Mouse (Mus musculus) bone marrow, adult 2 months (tissue): Measurements from ENCODE around the gene Ncapd3. TPM values are rescaled to one million over a fixed set of nuclear protein-coding genes. Genes with fewer than 3 reads are reported as not detected.

Source experiments
- H3K27ac ChIP-seq: fragments of 200-500 bp; 2 replicates; pipeline ENCODE4 v1.5.1; 2012; ENCODE audit warnings: low read depth, mild to moderate bottlenecking, control low read depth, inconsistent platforms, low read length; ENCODE audit not compliant: control insufficient read depth, poor library complexity, insufficient read depth
- H3K4me1 ChIP-seq: fragments of 200-500 bp; 2 replicates; pipeline ENCODE4 v1.6.1; 2011; ENCODE audit warnings: low read length; ENCODE audit not compliant: control insufficient read depth, insufficient read depth
- H3K4me3 ChIP-seq: fragments of 200-500 bp; replicated peaks from 2 replicates; pipeline ENCODE3; 2011; ENCODE audit warnings: mild to moderate bottlenecking, low read depth, low read length, control low read depth; ENCODE audit not compliant: control insufficient read depth
- CTCF ChIP-seq: fragments of 200-500 bp; IDR thresholded peaks from 2 replicates; pipeline ENCODE4 v1.5.1; 2011; ENCODE audit warnings: low read length, control low read depth; ENCODE audit not compliant: control insufficient read depth, insufficient read depth
- POLR2A ChIP-seq: fragments of 200-500 bp; IDR thresholded peaks from 2 replicates; pipeline ENCODE4 v1.6.1; 2011; ENCODE audit warnings: low read depth, mild to moderate bottlenecking, control low read depth, low read length, borderline replicate concordance; ENCODE audit not compliant: control insufficient read depth
- WGBS: fragments of 180-500 bp; shearing (Covaris S2); methylation state at CpG from one replicate; pipeline ENCODE4 v1.1.7; 2018; 5-methylcytosine and 5-hydroxymethylcytosine counted together
- polyA plus RNA-seq: library from polyadenylated mRNA; stranded (reverse); fragments of >200 nt; gene quantifications from 2 replicates; pipeline ENCODE4 v1.2.4, GENCODE M21; 2011; ENCODE audit warnings: low replicate concordance; ENCODE audit not compliant: missing spikeins, insufficient read depth, insufficient read length

The Ncapd3 gene
- polyA plus RNA-seq, 1 experiment: 25.6 TPM

DNA sequence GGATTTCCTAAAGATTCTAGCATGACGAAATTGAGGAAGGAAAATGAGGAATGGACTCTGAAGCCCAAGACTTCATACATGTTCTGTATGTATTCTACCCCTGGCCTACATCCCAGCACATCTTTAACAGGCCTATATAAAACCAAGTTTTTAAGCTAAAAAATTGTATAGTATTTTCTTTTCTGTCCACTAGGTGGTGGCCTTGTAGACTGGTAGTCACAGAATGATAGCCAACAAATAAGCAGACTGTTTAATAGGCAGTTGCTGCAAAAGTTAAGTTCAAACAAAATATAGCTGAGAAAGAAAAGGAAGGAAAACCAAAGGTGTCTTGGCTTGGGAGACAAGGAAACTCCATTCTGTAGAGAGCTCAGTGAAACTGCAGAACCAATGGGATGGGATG lies 44.7 kb downstream of the Ncapd3 start:
- no peak overlapping the region for H3K27ac ChIP-seq
- WGBS: 67% methylated on average over 1 of the region's 1 CpGs
- H3K4me1 ChIP-seq: no peaks in the 10 kb centered on the region
- TF ChIP-seq POLR2A (no peak), CTCF (no peak)
- no peak overlapping the region for H3K4me3 ChIP-seq

DNA sequence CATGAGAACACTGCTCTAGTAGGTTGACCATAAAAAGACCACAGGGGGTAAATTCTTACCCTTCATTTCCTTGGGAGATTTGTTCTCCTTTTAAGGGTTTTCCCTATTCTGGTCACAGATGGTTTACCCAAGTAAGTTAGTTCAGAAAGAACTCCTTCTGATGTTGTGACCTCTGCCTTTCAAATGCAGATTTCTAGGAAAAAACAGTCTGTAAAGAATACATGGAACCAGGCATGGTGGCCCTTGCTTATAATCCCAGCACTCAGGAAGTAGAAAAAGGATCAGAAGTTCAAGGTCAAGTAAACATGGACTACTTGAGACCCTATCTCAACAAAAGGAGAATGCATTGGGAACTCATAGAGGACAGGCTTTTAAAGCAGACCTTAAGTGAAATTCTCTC lies 45.8 kb downstream of the Ncapd3 start:
- no peaks in the 10 kb centered on the region for H3K4me1 ChIP-seq
- H3K4me3 ChIP-seq: no peak overlapping the region
- TF ChIP-seq CTCF: no peak
- no peak for TF ChIP-seq POLR2A
- H3K27ac ChIP-seq: no peak overlapping the region

DNA sequence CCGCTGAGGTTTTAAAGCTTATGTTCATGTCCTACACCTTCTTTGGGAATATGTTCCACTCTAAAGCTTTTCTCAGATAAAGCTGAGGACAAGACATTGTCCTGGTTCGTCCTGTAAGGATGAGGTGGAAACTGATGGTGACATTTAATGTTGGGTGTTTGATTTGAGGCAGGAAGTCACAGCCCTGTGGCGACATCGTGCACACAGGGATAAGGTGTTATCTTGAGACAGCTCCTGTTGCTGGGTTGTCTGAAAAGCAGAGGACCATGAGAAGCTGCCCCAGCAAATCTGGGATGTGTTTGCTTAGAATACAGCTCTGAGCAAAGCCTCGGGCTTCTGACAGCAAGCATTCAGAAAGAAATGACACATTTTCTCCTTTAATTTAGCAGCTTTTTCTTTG lies 56.3 kb downstream of the Ncapd3 start:
- Histone ChIP-seq H3K4me1 (no peaks in the 10 kb centered on the region; the same call in 1 of the 2 replicates), H3K27ac (no peak overlapping the region), H3K4me3 (no peak overlapping the region)
- TF ChIP-seq CTCF (no peak), POLR2A (no peak)
- WGBS: 59% methylated on average over 5 of the region's 5 CpGs

DNA sequence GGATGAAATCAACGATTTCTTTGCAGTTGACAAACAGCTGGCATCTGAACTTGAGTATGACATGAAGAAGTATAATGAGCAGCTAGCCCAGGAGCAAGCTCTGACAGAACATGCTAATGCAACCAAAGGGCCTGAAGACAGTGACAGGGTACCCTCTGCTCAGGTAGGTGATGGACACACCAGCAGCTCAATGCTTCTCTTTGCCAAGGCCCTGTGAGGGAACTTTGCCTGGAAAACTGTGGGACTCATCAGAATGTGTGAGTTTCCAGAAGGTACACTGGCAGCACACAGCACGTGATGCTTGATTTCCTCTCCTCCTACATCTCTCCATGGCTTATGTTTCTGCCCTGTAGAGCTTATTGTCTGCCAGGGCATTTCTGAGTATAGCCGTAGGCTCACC lies 57.4 kb downstream of the Ncapd3 start:
- no peak for TF ChIP-seq POLR2A
- no peak for TF ChIP-seq CTCF
- H3K4me3 ChIP-seq: no peak overlapping the region
- H3K27ac ChIP-seq: no peak overlapping the region
- no peaks in the 10 kb centered on the region for H3K4me1 ChIP-seq
- WGBS: 76% methylated on average over 3 of the region's 3 CpGs

DNA sequence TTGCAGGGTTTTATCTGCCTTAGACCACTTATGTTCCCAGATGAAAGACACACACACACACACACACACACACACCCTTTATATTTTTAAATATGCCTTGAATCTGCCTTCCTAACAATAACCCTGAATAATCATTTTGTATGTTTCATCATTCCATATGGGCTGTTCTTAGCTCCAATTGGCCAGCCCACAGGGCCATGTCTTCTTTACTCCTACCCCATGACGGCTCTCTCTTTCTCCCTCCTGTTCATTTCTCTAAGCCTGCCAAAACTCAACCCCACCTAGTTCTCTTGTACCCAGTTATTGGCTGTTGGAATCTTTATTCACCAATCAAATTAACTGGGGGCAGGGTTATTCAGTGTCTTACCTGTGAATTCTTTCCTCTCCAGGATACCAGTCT lies 60.2 kb downstream of the Ncapd3 start:
- 97% methylated on average over 1 of the region's 1 CpGs for WGBS

DNA sequence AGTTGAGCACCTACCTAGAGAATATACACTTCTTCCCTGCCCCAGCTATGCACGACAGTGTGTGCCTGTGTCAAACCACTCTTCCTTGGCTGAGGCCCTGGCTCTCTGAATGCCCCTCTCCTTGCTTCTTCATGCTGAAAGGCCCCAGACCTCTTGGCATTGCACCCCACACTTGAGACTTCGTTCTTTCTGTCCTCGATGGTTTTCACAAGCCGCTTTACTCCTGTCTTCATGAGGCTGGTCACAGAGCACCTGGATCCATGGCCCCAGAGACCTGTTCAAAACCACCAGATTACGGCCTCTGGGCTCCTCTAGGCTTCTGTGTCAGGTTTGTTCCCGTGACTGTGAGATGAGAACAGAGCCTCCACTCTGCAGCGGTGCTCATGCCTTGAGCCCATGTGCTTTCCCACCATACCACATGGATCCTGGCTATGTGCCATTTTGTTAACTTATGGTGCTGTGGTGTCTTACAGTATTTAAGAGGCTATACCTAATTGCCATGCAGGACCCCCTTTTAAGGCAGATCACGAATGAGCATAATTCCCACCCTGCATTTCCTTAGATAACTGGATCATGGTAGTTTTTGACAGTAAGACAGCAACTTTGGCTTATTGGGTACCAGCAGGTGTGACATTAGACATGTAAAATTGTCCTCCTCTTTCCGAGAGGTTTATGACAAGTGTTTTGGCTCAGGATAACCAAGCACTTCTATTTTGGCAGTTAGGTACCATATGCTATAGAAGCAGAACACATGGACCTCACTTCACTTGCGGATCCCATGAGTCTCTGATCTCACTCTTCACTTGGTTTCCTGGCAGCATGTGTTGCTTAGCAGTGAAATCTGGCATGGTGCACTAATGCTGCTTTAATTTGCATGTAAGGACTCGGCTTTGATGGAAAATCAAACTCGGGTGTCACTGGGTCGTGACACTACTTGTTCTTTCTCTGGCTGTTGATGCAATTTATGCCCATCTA lies 61.1 kb downstream of the Ncapd3 start:
- H3K27ac ChIP-seq: no peak overlapping the region
- 93% methylated on average over 13 of the region's 13 CpGs for WGBS
- TF ChIP-seq CTCF: no peak
- no peak for TF ChIP-seq POLR2A
- H3K4me1 ChIP-seq: no peaks in the 10 kb centered on the region
- H3K4me3 ChIP-seq: no peak overlapping the region

More for the DNA sequence above, 60.2 kb downstream of the Ncapd3 start:
- Histone ChIP-seq H3K4me3 (no peak overlapping the region), H3K27ac (no peak overlapping the region), H3K4me1 (no peaks in the 10 kb centered on the region)
- TF ChIP-seq CTCF: no peak
- no peak for TF ChIP-seq POLR2A

DNA sequence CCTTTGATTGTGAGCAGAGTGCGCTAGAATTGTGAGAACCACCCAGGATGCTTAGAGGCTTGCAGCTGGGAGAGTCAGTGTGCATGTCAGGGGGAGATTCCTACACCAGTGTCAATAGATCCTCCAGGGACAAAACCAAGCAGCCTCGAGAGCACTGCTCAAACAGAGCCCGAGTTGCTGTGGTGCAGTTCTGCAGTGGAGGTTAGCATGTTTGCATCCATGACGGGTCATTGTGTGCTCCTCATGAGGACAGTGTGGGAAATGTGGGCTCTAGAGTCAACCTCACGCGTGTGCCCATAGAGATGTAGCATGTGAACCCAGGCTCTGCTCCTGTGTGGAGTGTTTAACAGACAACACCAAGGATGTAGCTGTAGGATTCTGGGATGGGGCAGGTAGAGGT lies 62.9 kb downstream of the Ncapd3 start:
- Histone ChIP-seq H3K4me3 (no peak overlapping the region), H3K27ac (no peak overlapping the region), H3K4me1 (no peaks in the 10 kb centered on the region)
- WGBS: 93% methylated on average over 6 of the region's 6 CpGs
- TF ChIP-seq CTCF (no peak), POLR2A (no peak)

DNA sequence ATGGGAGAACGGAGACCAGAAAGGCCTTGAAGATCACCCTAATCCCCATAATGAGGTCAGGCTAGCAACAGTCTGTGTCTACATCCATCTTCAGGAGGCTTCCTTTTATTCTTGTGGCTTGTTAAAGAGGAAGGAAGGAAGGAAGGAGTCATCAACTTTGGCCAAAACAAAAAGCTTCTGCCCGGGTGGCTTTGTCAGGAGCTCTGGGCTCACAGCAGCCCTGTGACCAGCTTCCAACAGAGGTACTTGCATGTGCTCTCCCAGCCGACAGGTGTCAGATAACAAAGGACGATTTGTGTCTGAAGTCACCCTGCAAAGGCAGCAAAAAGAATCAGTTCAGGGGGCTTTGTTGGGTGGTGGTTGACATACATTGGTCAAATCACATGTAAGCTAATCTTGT lies 68.1 kb downstream of the Ncapd3 start:
- Histone ChIP-seq H3K27ac (0 out of 2 replicates have a peak overlapping the region, but pooled peaks have one; percentile 1), H3K4me1 (peaks cover 2% of the 10 kb centered on the region), H3K4me3 (no peak overlapping the region)
- no peak for TF ChIP-seq CTCF
- no peak for TF ChIP-seq POLR2A
- WGBS: 31% methylated on average over 4 of the region's 4 CpGs

DNA sequence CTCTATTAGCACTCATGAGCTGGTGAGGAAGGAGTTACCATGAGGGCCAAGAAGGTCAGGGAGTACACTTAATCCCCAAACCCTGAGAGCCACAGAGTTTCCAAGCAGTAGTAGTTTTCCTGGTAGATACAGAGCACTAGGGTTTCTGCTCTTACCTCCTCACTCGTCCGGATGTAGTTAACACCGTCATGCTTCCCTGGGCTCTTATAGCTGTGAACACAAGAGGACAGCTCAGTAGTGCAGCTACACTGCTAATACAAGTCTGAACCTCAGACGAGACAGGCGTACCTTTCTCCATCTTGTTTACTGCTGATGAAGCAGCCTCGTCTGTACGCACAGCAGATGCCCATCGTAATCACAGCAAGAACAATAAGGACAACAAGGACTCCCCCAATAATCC lies 68.6 kb downstream of the Ncapd3 start:
- no peak overlapping the region for H3K27ac ChIP-seq
- H3K4me3 ChIP-seq: no peak overlapping the region
- WGBS: 91% methylated on average over 8 of the region's 8 CpGs
- H3K4me1 ChIP-seq: peaks cover 2% of the 10 kb centered on the region
- no peak for TF ChIP-seq POLR2A
- TF ChIP-seq CTCF: no peak

DNA sequence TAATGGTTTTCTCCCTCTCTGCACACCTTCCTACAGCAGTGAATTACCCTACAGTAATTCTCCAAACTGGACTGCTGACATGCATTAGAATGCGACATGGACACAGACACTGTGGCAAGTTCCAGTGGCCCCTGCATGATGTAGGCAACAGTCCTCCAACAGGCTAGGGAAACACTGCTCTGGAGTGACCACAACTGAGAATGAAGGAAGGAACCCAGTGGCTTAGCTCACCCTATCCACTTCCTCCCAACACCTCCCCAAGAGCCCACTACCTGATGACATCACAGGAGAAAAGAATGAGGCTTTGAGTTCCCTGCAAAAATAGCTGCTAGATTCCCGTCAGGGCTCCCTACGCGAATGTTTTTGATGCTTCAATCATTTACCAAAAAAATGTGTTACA lies 69.5 kb downstream of the Ncapd3 start:
- no peak for TF ChIP-seq CTCF
- TF ChIP-seq POLR2A: no peak
- peaks cover 2% of the 10 kb centered on the region for H3K4me1 ChIP-seq
- H3K27ac ChIP-seq: no peak overlapping the region
- WGBS: 6% methylated on average over 4 of the region's 4 CpGs
- no peak overlapping the region for H3K4me3 ChIP-seq
